Mouse (Mus musculus) lung, adult 10 weeks (tissue): ENCODE results near the gene Ccdc78. TPM values are rescaled to one million over a fixed set of nuclear protein-coding genes. Genes with fewer than 3 reads are reported as not detected.

Experiments used
- polyA plus RNA-seq: library from polyadenylated mRNA; stranded (reverse); fragments of 350-450 nt; fragmentation: Illumina TruSeq; extraction: RNeasy Lipid Tissue Mini Kit (QIAGEN cat#74804); gene quantifications from one replicate; pipeline ENCODE4 v1.2.3, GENCODE M21; 2014; ENCODE audit warnings: low read depth, low replicate concordance; ENCODE audit not compliant: insufficient read depth

Gene Ccdc78
- polyA plus RNA-seq = 10.3 TPM

DNA sequence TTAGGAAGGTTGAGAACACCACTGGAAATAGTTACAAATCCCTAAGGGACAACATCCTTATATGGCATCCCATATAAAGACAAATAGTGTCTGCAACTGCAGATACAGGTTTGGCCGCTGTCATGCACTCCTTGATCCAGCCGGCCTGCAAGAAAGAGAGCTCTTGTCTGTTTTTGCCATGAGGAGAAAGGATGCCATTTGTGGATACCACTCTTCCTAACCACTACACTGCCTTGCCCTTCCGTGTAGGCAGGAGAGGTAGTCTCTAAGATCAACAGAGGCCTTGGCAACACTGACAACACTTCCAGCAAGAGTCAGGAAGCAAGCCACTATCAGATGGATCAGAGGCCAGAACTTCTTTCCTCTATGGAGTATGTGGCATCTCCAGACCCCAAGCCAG is at the start of gene Ccdc78:
TSS of gene Ccdc78 (plus strand) at position 301 of the 400 bp plus-strand sequence.

DNA sequence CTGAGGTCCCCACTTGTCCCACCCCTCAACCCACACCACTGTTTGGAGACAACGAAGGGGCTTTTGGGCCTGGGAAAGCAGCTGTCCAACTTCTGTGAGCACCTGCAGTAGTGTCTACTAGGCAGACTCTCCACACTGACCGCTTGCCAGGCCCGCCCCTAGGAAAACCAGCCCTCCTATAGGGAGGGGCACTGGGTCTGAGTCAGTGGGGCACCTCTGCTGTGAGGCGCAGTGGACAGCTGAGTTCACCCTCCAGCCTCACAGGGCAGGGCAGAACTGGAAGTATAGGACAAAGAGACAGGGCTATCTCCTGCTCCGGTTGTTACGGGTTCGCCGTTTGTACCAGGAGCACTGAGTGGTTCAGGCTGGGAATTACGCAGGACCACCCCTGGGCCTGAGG is 32.1 kb upstream of the Ccdc78 start, which contains the start of gene Msln:
TSS of gene Msln (minus strand) at position 138 of the 400 bp plus-strand sequence.

DNA sequence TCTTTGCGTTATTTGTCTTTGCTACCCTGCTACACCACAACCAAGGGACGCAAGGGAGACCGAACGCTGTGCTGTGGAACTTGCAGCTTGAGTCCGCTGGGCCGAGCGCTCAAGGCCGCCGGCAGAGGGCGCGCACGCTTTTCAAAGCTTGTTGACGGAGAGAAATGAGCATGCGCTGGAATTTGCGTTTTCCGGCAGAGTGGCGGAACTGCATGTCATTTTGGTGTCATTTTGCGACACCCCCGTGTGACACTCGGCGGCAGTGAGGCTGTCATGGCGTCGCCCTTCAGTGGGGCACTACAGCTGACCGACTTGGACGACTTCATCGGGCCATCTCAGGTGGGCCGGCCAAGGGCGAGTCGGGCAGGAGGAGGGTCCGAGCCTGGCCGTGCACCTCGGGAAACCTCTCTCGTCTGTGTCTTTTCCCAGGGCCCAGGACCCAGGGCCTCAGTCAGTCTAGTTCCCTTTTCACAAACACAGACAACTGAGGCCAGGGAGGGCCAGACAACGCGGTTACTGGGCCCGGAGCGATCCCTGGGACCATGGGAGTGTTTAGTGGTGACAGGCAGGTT is 12.7 kb upstream of the Ccdc78 start, which contains the start of gene Narfl:
TSS of gene Narfl (plus strand) at position 228 of the 572 bp plus-strand sequence.

DNA sequence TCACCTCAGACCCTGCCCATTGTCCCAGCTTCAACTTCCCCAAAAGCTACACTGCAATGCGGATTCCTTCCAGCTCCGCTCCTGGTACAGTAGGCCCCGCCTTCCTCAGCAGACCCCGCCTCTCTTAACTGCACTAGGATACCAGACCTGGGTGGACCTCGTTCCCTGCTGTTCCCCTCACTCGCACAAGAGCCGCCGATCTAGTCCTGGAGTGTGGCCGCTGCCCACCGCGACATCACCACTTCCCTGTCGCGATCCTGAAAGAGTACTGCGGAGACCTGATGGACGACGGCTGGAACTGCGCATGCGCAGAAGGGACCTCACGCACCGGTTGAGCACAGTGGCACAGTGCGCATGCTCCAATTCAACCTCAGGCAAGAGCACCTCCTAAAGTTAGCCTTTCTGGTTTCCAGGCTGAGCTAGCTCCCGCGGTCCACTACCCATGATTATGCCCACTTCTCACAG is 1.1 kb upstream of the Ccdc78 start, which contains the start of gene Haghl:
TSS of gene Haghl (minus strand) at position 393 of the 465 bp plus-strand sequence.

DNA sequence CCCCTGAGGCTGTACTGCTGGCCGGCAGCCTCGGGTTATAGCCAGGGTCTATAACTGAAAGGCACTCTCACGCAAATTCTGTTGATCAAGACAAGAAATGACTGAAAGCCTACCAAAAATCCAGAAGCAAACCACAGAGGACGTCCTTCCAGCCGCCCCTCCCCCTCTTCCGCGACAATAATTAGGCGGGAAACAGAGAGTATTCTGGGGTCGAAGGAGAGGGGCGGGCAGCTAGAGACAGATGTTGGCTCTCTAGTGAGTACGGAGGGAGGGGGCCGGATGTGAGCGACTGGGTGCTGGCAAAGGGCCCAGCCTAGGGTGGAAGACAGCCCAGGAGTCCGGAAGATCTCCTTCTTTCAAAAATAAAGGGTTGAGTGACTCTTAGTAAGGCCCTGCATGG is 6.2 kb downstream of the Ccdc78 start, which contains the start of gene Fam173a:
TSS of gene Fam173a (minus strand) at position 287 of the 400 bp plus-strand sequence.

GRCm38 (mm10) chr17:25795609-25796092 is 9.3 kb downstream of the Ccdc78 start, which contains the start of gene AC134908.4:
TSS of gene AC134908.4 (minus strand) at chr17:25795659.

DNA sequence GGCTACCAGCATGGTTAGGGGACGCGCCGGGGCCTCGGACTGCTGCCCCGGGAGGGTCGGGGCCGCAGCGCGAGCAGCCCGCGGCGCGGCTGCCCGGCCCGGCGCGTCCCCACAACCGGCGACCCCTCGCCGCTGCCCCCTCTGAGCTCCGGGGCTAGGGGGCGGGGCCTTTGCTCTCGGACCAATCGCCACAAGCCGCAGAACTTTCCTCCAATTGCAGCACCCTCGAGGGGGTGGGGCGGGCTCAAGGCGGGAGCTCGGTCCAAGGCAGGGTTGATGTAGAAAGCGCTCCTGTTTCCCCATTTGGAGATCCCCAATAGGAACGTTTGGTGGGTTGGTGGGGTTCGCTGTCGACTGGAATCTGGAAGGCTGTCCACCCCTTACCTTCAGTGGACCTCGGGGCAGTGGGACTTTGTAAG is 10.6 kb downstream of the Ccdc78 start, which contains the start of gene Metrn:
TSS of gene Metrn (minus strand) at position 186 of the 419 bp plus-strand sequence.

DNA sequence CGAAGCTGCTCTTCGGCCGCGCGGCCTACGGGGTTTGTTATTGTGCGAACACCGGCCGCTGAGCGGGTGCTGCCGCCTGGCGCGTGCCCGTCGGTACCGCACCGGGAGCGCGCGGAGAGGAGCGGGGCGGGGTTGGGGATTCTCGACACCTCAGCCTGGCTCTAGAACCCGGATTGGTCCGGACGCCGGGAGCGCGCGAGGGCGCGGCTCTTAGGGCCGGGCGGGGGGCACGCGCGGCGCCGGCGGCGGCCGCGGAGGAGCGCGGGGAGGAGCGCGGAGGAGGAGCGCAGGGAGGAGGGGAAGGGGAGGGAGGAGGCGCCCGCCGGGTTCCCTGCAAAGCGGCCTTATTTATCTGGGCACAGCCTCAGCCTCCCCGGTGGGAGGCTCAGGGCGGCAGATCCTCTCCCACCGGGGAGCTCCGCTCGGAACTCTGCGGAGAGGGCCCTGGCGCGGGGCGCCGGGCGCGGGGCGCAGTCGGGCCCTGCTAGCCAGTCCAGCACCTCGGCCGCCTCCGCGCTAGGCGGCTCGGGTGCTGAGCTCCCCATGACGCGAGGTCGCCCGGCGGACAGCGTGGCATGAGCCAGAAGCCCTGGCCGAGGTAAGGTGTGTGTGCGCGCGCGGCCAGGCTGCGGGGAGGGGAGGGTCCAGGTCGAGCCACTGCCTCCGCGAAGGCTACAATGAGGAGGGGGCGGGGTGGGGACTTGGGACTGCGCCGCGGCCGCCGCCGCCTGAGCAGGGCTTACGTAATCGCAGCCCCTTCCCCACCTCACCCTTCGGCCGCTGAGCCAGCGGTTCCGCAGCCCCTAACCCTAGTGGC is 22.6 kb downstream of the Ccdc78 start, which contains the start of gene Fbxl16:
TSS of gene Fbxl16 (plus strand) at position 297 of the 817 bp plus-strand sequence.

DNA sequence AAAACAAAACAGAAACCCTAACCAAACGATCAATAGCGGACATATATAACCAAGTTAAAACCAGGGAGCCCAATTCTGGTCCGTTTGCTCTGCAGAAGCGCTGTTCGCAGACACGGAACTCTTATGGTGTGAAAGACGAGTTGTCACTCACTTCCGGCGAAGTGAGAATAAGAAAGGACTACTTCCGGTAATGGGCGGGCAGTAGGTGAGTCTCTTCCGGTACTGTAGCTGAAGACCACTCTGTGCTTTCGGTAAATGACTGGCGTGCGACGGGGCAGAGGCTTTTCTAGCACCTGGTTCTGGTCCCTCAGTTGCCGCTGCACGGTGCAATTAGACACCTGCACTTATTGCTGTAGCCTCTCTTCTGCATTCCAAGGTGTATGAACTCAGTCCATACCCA is 37.1 kb downstream of the Ccdc78 start, which contains the start of gene Wdr24:
TSS of gene Wdr24 (plus strand) at position 176 of the 400 bp plus-strand sequence.

DNA sequence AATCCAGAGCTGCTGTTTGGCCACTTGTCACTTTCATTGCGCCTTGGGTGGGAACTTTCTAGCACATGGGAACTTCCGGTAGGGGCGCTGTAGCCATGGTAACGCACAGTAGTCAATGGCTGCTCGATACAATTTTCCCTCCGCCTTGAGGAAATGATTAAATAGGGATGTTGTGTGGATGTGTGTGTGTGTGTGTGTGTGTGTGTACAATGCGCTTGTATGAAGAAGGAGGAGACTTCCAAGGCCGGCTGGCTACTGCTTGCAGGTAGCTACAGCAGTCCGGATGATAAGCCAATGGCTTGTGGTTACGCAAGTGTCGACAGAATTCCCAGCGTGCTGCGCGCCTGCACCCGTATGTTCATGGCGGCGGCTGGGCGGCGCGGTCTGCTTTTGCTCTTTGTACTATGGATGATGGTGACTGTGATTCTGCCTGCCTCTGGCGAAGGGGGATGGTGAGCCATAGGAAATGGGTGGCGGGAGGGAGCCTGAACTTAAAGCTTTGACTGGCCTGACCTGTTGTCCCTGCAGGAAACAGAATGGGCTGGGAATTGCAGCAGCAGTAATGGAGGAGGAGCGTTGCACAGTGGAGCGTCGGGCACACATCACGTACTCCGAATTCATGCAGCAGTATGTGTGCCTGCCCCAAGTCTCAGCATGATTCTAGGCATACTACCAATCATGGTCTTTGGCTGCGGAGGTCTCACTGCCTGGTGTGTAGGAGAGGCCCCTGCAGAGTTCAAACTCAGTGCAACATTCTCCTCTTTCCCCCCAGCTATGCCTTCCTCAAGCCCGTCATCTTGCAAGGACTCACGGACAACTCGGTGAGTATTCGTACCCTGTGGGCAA is 42.6 kb downstream of the Ccdc78 start, which contains the start of gene Jmjd8:
TSS of gene Jmjd8 (plus strand) at position 156 of the 846 bp plus-strand sequence.

GRCm38 (mm10) chr17:25833291-25833663 is 46.9 kb downstream of the Ccdc78 start, which contains the start of gene Stub1:
TSS of gene Stub1 (minus strand) at chr17:25833404.

GRCm38 (mm10) chr17:25837076-25837410 is 50.7 kb downstream of the Ccdc78 start, which contains the start of gene Rhbdl1:
TSS of gene Rhbdl1 (minus strand) at chr17:25837295.

Other genes starting within 250 kb of the Ccdc78 start
- gene Sox8, start 215.9 kb upstream of the Ccdc78 start, polyA plus RNA-seq = 0.21 TPM
- 12.0 TPM for gene Lmf1, start 207.5 kb upstream of the Ccdc78 start, polyA plus RNA-seq
- 0.90 TPM for gene Gng13, start 69.4 kb upstream of the Ccdc78 start, polyA plus RNA-seq
- gene Chtf18, start 59.2 kb upstream of the Ccdc78 start, polyA plus RNA-seq = 1.0 TPM
- 9.4 TPM for gene Rpusd1, start 58.9 kb upstream of the Ccdc78 start, polyA plus RNA-seq
- gene Mslnl, start 50.5 kb upstream of the Ccdc78 start, polyA plus RNA-seq = not detected
- gene Msln, start 32.2 kb upstream of the Ccdc78 start, polyA plus RNA-seq = 49.1 TPM
- 12.8 TPM for gene Narfl, start 12.8 kb upstream of the Ccdc78 start, polyA plus RNA-seq
- gene Haghl, start 907 bp upstream of the Ccdc78 start, polyA plus RNA-seq = 24.0 TPM
- gene Fam173a, start 6.3 kb downstream of the Ccdc78 start, polyA plus RNA-seq = 73.2 TPM
- gene AC134908.4, start 9.1 kb downstream of the Ccdc78 start, polyA plus RNA-seq = not detected
- 24.7 TPM for gene Metrn, start 10.6 kb downstream of the Ccdc78 start, polyA plus RNA-seq
- gene Fbxl16, start 22.5 kb downstream of the Ccdc78 start, polyA plus RNA-seq = 1.5 TPM
- gene Wdr24, start 37.0 kb downstream of the Ccdc78 start, polyA plus RNA-seq = 6.9 TPM
- gene Jmjd8, start 42.3 kb downstream of the Ccdc78 start, polyA plus RNA-seq = 26.4 TPM
- 114 TPM for gene Stub1, start 46.8 kb downstream of the Ccdc78 start, polyA plus RNA-seq
- 2.0 TPM for gene Rhbdl1, start 50.7 kb downstream of the Ccdc78 start, polyA plus RNA-seq
- gene Gm20683, start 55.2 kb downstream of the Ccdc78 start, polyA plus RNA-seq = 2.7 TPM
- 17.7 TPM for gene Rhot2, start 58.3 kb downstream of the Ccdc78 start, polyA plus RNA-seq
- gene Wdr90, start 74.9 kb downstream of the Ccdc78 start, polyA plus RNA-seq = 7.7 TPM
- gene Mcrip2, start 82.2 kb downstream of the Ccdc78 start, polyA plus RNA-seq = 17.9 TPM
- 42.2 TPM for gene Mettl26, start 88.5 kb downstream of the Ccdc78 start, polyA plus RNA-seq
- 0.25 TPM for gene Wfikkn1, start 94.3 kb downstream of the Ccdc78 start, polyA plus RNA-seq
- 16.6 TPM for gene Rab40c, start 133.1 kb downstream of the Ccdc78 start, polyA plus RNA-seq
- 34.5 TPM for gene Pigq, start 158.4 kb downstream of the Ccdc78 start, polyA plus RNA-seq
- gene Nhlrc4, start 158.4 kb downstream of the Ccdc78 start, polyA plus RNA-seq = 7.5 TPM
- gene A930017K11Rik, start 166.0 kb downstream of the Ccdc78 start, polyA plus RNA-seq = not detected
- 6.4 TPM for gene Capn15, start 199.2 kb downstream of the Ccdc78 start, polyA plus RNA-seq